Mouse (Mus musculus) MEL (cell line): ENCODE results near the gene Cdc14b. TPM values are rescaled to one million over a fixed set of nuclear protein-coding genes. Genes with fewer than 3 reads are reported as not detected.

ENCODE experiments used
- DNase-seq: peaks from one replicate; pipeline ENCODE4 v3.0.0; 2011; ENCODE audit warnings: low read depth, low spot score
- H3K27ac ChIP-seq: 2 replicates; pipeline ENCODE4 v1.5.1; 2012; ENCODE audit warnings: low read depth, mild to moderate bottlenecking, control low read depth, low read length, moderate library complexity; ENCODE audit not compliant: control insufficient read depth
- H3K27me3 ChIP-seq, 2 experiments: fragments of 150-350 bp in 1 of 2; sonication (generic) in 1 of 2; 2 replicates each; pipeline ENCODE4 v1.6.1; 2012; ENCODE audit warnings: low read length in 2 of 2, mild to moderate bottlenecking in 2 of 2, improper control_type of control experiment in 1 of 2, moderate library complexity in 1 of 2; ENCODE audit not compliant: insufficient read depth in 2 of 2, control insufficient read depth in 1 of 2
- H3K36me3 ChIP-seq, 2 experiments: 2 replicates each; pipeline ENCODE4 v1.6.1; 2012 to 2014; ENCODE audit warnings: low read length in 2 of 2, improper control_type of control experiment in 1 of 2, inconsistent platforms in 1 of 2, mild to moderate bottlenecking in 1 of 2; ENCODE audit not compliant: insufficient read depth in 2 of 2, control insufficient read depth in 1 of 2
- H3K4me1 ChIP-seq, 2 experiments: fragments of 150-350 bp in 1 of 2; sonication (generic) in 1 of 2; 2 replicates each; pipeline ENCODE4 v1.6.1; 2012; ENCODE audit warnings: low read length in 2 of 2, improper control_type of control experiment in 1 of 2, mild to moderate bottlenecking in 1 of 2; ENCODE audit not compliant: insufficient read depth in 2 of 2, control insufficient read depth in 1 of 2
- H3K4me3 ChIP-seq, 2 experiments: fragments of 150-350 bp in 1 of 2; sonication (generic) in 1 of 2; 2 replicates each; pipeline ENCODE4 v1.5.1; 2012; ENCODE audit warnings: low read depth in 2 of 2, low read length in 2 of 2, mild to moderate bottlenecking in 2 of 2, moderate library complexity in 2 of 2, control low read depth in 1 of 2, improper control_type of control experiment in 1 of 2; ENCODE audit not compliant: control insufficient read depth in 1 of 2, insufficient read depth in 1 of 2
- H3K79me2 ChIP-seq: 2 replicates; pipeline ENCODE4 v1.6.1; 2012; ENCODE audit warnings: mild to moderate bottlenecking, low read length, moderate library complexity; ENCODE audit not compliant: control insufficient read depth, poor library complexity, insufficient read depth
- H3K9ac ChIP-seq: 2 replicates; pipeline ENCODE4 v1.6.1; 2012; ENCODE audit warnings: low read depth, mild to moderate bottlenecking, control low read depth, low read length, moderate library complexity; ENCODE audit not compliant: control insufficient read depth, poor library complexity, severe bottlenecking
- H3K9me3 ChIP-seq: fragments of 150-350 bp; sonication (generic); replicated peaks from 2 replicates; pipeline ENCODE4 v1.6.1; 2012; ENCODE audit warnings: mild to moderate bottlenecking, low read length, improper control_type of control experiment, moderate library complexity; ENCODE audit not compliant: insufficient read depth
- CHD1 ChIP-seq: IDR thresholded peaks from 2 replicates; pipeline ENCODE4 v1.6.1; 2012; ENCODE audit warnings: low read depth, mild to moderate bottlenecking, inconsistent platforms, low read length, improper control_type of control experiment
- CHD2 ChIP-seq: IDR thresholded peaks from 2 replicates; pipeline ENCODE4 v1.6.1; 2011; ENCODE audit warnings: low read length, improper control_type of control experiment
- CTCF ChIP-seq, 3 experiments: IDR thresholded peaks in 2 of 3; conservative IDR thresholded peaks in 1 of 3; 2 replicates each; pipeline ENCODE4 v1.5.1; 2011 to 2012; ENCODE audit warnings: low read length in 3 of 3, low read depth in 2 of 3, mild to moderate bottlenecking in 2 of 3, improper control_type of control experiment in 1 of 3, inconsistent platforms in 1 of 3, mixed read lengths in 1 of 3, moderate library complexity in 1 of 3; ENCODE audit not compliant: control insufficient read depth in 1 of 3, insufficient read depth in 1 of 3, poor library complexity in 1 of 3, severe bottlenecking in 1 of 3
- E2F4 ChIP-seq: IDR thresholded peaks from 2 replicates; pipeline ENCODE4 v1.6.1; 2011; ENCODE audit warnings: low read depth, low read length, improper control_type of control experiment, borderline replicate concordance
- GABPA ChIP-seq: IDR thresholded peaks from 2 replicates; pipeline ENCODE4 v1.6.1; 2012; ENCODE audit warnings: low read depth, mild to moderate bottlenecking, inconsistent platforms, low read length, improper control_type of control experiment, moderate library complexity
- GATA1 ChIP-seq: IDR thresholded peaks from 2 replicates; pipeline ENCODE4 v1.6.1; 2011; ENCODE audit warnings: low read depth, low read length, improper control_type of control experiment
- KAT2A ChIP-seq: conservative IDR thresholded peaks from 2 replicates; pipeline ENCODE4 v1.6.1; 2012; ENCODE audit warnings: low read depth, low read length, improper control_type of control experiment, inconsistent platforms
- MAFK ChIP-seq: IDR thresholded peaks from 2 replicates; pipeline ENCODE4 v1.6.1; 2011; ENCODE audit warnings: low read depth, mild to moderate bottlenecking, low read length, improper control_type of control experiment, borderline replicate concordance
- MXI1 ChIP-seq: IDR thresholded peaks from 2 replicates; pipeline ENCODE4 v1.6.1; 2011; ENCODE audit warnings: mild to moderate bottlenecking, low read depth, low read length, improper control_type of control experiment
- MYC ChIP-seq: IDR thresholded peaks from 2 replicates; pipeline ENCODE4 v1.6.1; 2011; ENCODE audit warnings: low read depth, mild to moderate bottlenecking, low read length, improper control_type of control experiment, moderate library complexity
- NRF1 ChIP-seq: IDR thresholded peaks from 2 replicates; pipeline ENCODE4 v1.6.1; 2014; ENCODE audit warnings: low read depth, mild to moderate bottlenecking, inconsistent platforms, low read length, improper control_type of control experiment, moderate library complexity; ENCODE audit not compliant: poor library complexity, insufficient read depth, severe bottlenecking
- POLR2A ChIP-seq, 2 experiments: IDR thresholded peaks; 2 replicates each; pipeline ENCODE4 v1.6.1; 2011 to 2012; ENCODE audit warnings: low read length in 2 of 2, mild to moderate bottlenecking in 2 of 2, control low read depth in 1 of 2, improper control_type of control experiment in 1 of 2, low read depth in 1 of 2, moderate library complexity in 1 of 2; ENCODE audit not compliant: control insufficient read depth in 1 of 2, insufficient read depth in 1 of 2, poor library complexity in 1 of 2
- POLR2AphosphoS5 ChIP-seq: IDR thresholded peaks from 2 replicates; pipeline ENCODE4 v1.6.1; 2012; ENCODE audit warnings: low read depth, borderline replicate concordance, mild to moderate bottlenecking, inconsistent platforms, low read length, moderate library complexity, mixed read lengths
- RAD21 ChIP-seq: IDR thresholded peaks from 2 replicates; pipeline ENCODE4 v1.6.1; 2011; ENCODE audit warnings: mild to moderate bottlenecking, low read depth, low read length, improper control_type of control experiment
- SIN3A ChIP-seq: IDR thresholded peaks from 2 replicates; pipeline ENCODE4 v1.6.1; 2012; ENCODE audit warnings: low read length, improper control_type of control experiment, inconsistent platforms
- SMC3 ChIP-seq: IDR thresholded peaks from 2 replicates; pipeline ENCODE4 v1.6.1; 2011; ENCODE audit warnings: low read depth, low read length, improper control_type of control experiment
- TAL1 ChIP-seq: IDR thresholded peaks from 2 replicates; pipeline ENCODE4 v1.6.1; 2012; ENCODE audit warnings: mild to moderate bottlenecking, inconsistent platforms, low read length, moderate library complexity, mixed read lengths
- USF1 ChIP-seq: IDR thresholded peaks from 2 replicates; pipeline ENCODE4 v1.6.1; 2014; ENCODE audit warnings: low read depth, mild to moderate bottlenecking, inconsistent platforms, low read length, improper control_type of control experiment, moderate library complexity
- ZC3H11A ChIP-seq: IDR thresholded peaks from 2 replicates; pipeline ENCODE4 v1.6.1; 2012; ENCODE audit warnings: low read depth, mild to moderate bottlenecking, inconsistent platforms, low read length, improper control_type of control experiment
- ZKSCAN1 ChIP-seq: IDR thresholded peaks from 2 replicates; pipeline ENCODE4 v1.6.1; 2012; ENCODE audit warnings: low read depth, mild to moderate bottlenecking, inconsistent platforms, low read length, improper control_type of control experiment, moderate library complexity
- ZMIZ1 ChIP-seq: IDR thresholded peaks from 2 replicates; pipeline ENCODE4 v1.6.1; 2012; ENCODE audit warnings: low read depth, mild to moderate bottlenecking, inconsistent platforms, low read length, improper control_type of control experiment, moderate library complexity
- polyA plus RNA-seq, 2 experiments: library from polyadenylated mRNA; stranded (reverse) in 1 of 2; unstranded in 1 of 2; fragments of >175 nt in 1 of 2; fragments of >200 nt in 1 of 2; gene quantifications; 2 replicates each; pipeline versions ENCODE4 v1.2.1 to v1.2.4; 2012; ENCODE audit warnings: low replicate concordance in 2 of 2, low read depth in 1 of 2; ENCODE audit not compliant: insufficient read length in 2 of 2, insufficient read depth in 1 of 2, missing spikeins in 1 of 2
- total RNA-seq: library from RNA; depleted of rRNA; stranded (reverse); fragments of 300-350 nt; gene quantifications from 2 replicates; pipeline ENCODE4 v1.2.3, GENCODE M21; 2012

The Cdc14b gene
- total and polyA plus RNA-seq, 3 experiments, result 18.7 to 28.3 TPM; not detected in 1

- Histone ChIP-seq H3K27me3 (no peaks in the 10 kb centered on the region), H3K4me1 (no peaks in the 10 kb centered on the region), H3K36me3 (no peaks in the 10 kb centered on the region; a peak in 1 of 4 replicates), H3K27ac (no peak overlapping the region), H3K4me3 (no peak overlapping the region), H3K9ac (no peak overlapping the region), H3K79me2 (no peaks in the 10 kb centered on the region), H3K9me3 (no peaks in the 10 kb centered on the region)
- TF ChIP-seq CTCF (IDR thresholded peaks at IDR 0.05 in 2 of 3, conservative IDR thresholded peaks at IDR 0.05 in 1 of 3; ENCODE audit: control insufficient read depth in 1 of 3, insufficient read depth in 1 of 3, low read depth in 2 of 3, low read length in 3 of 3, poor library complexity in 1 of 3, severe bottlenecking in 1 of 3) (peak; percentile 84 to 97 (median 90)), SIN3A (peak; percentile 38; the same call in 1 of the 2 replicates), RAD21 (peak; percentile 94), ZKSCAN1 (no peak), ZC3H11A (peak; percentile 93), TAL1 (no peak), ZMIZ1 (no peak), GATA1 (no peak), SMC3 (peak; percentile 99), KAT2A (no peak), CHD1 (no peak), GABPA (no peak), USF1 (no peak), MXI1 (no peak), POLR2AphosphoS5 (no peak), E2F4 (no peak)
- peak; percentile 81 for DNase-seq
Measured at GRCm38 (mm10) chr13:64306078-64306477, 31.0 kb upstream of the Cdc14b start.

- Histone ChIP-seq H3K9me3 (no peaks in the 10 kb centered on the region), H3K4me3 (no peak overlapping the region), H3K4me1 (no peaks in the 10 kb centered on the region), H3K79me2 (no peaks in the 10 kb centered on the region), H3K27ac (no peak overlapping the region), H3K9ac (no peak overlapping the region)
- no peak for DNase-seq
- TF ChIP-seq NRF1 (no peak), MYC (no peak), CHD2 (no peak), RAD21 (no peak), USF1 (no peak), SMC3 (no peak), POLR2A (IDR thresholded peaks at IDR 0.05; ENCODE audit: control insufficient read depth in 1 of 2, insufficient read depth in 1 of 2, low read depth in 1 of 2, low read length in 2 of 2, poor library complexity in 1 of 2) (no peak), MAFK (no peak), ZMIZ1 (no peak), ZKSCAN1 (no peak)
- TF ChIP-seq, all 39 proteins: peak for 0
- no peaks in the 10 kb centered on the region for H3K36me3 ChIP-seq
- no peaks in the 10 kb centered on the region for H3K27me3 ChIP-seq
Measured at GRCm38 (mm10) chr13:64299069-64299468, 24.0 kb upstream of the Cdc14b start.
